Mouse (Mus musculus) neural tube, embryonic 12.5 days (tissue): ENCODE measurements at regions not wholly inside any gene's neighbourhood (a gene's known extent, or its start where the extent isn't known, plus 50 kb on each side); places are given as distances from the start of the nearest gene placed in this dataset.
A peak's percentile ranks its signal among the peaks of the same experiment; 100 is the strongest.

Experiments
- ATAC-seq: fragments of 200-750 bp; cut with Nextera tagmentation; 2 replicates; pipeline ENCODE4 v1.8.0; 2017; ENCODE audit warnings: low read depth, mild to moderate bottlenecking, moderate TSS enrichment, moderate library complexity; ENCODE audit not compliant: low FRiP score
- H3K27ac ChIP-seq: fragments of 300-500 bp; sonication (generic); 2 replicates; pipeline ENCODE4 v1.5.1; 2016
- H3K27me3 ChIP-seq: fragments of 300-500 bp; sonication (generic); replicated peaks from 2 replicates; pipeline ENCODE4 v1.6.1; 2016; ENCODE audit warnings: mild to moderate bottlenecking
- H3K36me3 ChIP-seq: fragments of 300-500 bp; sonication (generic); 2 replicates; pipeline ENCODE4 v1.6.1; 2016; ENCODE audit warnings: mild to moderate bottlenecking
- H3K4me1 ChIP-seq: fragments of 300-500 bp; sonication (generic); 2 replicates; pipeline ENCODE4 v1.6.1; 2016
- H3K4me2 ChIP-seq: fragments of 300-500 bp; sonication (generic); replicated peaks from 2 replicates; pipeline ENCODE4 v1.6.1; 2016; ENCODE audit warnings: mild to moderate bottlenecking
- H3K4me3 ChIP-seq: fragments of 300-500 bp; sonication (generic); 2 replicates; pipeline ENCODE4 v1.5.1; 2016
- H3K9ac ChIP-seq: fragments of 300-500 bp; sonication (generic); 2 replicates; pipeline ENCODE4 v1.6.1; 2016; ENCODE audit warnings: mild to moderate bottlenecking
- H3K9me3 ChIP-seq: fragments of 300-500 bp; sonication (generic); 2 replicates; pipeline ENCODE4 v1.6.1; 2016; ENCODE audit warnings: mild to moderate bottlenecking
- WGBS: fragments of 180-500 bp; shearing (Covaris S2); methylation state at CpG from one replicate; pipeline ENCODE4 v1.1.7; 2016; 5-methylcytosine and 5-hydroxymethylcytosine counted together

GRCm38 (mm10) chr13:51227836-51228235 is 57.0 kb downstream of the Nxnl2 start:
- 0 out of 2 replicates have a peak, but pooled peaks cover 3% of the 10 kb centered on the region for H3K9me3 ChIP-seq
- no peaks in the 10 kb centered on the region for H3K27me3 ChIP-seq
- H3K4me3 ChIP-seq = no peak overlapping the region
- no peak overlapping the region for H3K4me2 ChIP-seq
- H3K9ac ChIP-seq = no peak overlapping the region
- no peaks in the 10 kb centered on the region for H3K36me3 ChIP-seq
- 85% methylated on average over 9 of the region's 9 CpGs for WGBS
- ATAC-seq = no peak
- no peak overlapping the region for H3K27ac ChIP-seq
- H3K4me1 ChIP-seq = 0 out of 2 replicates have a peak, but pooled peaks cover 12% of the 10 kb centered on the region

GRCm38 (mm10) chr13:51228862-51229770 is 58.3 kb downstream of the Nxnl2 start:
- H3K4me3 ChIP-seq = no peak overlapping the region
- H3K36me3 ChIP-seq = no peaks in the 10 kb centered on the region
- no peaks in the 10 kb centered on the region for H3K27me3 ChIP-seq
- ATAC-seq = no peak
- H3K9ac ChIP-seq = no peak overlapping the region
- H3K4me1 ChIP-seq = 0 out of 2 replicates have a peak, but pooled peaks cover 10% of the 10 kb centered on the region
- H3K27ac ChIP-seq = no peak overlapping the region
- 0 out of 2 replicates have a peak overlapping the region, but pooled peaks have one; percentile 2 for H3K4me2 ChIP-seq
- WGBS = 43% methylated on average over 30 of the region's 30 CpGs
- H3K9me3 ChIP-seq = 0 out of 2 replicates have a peak, but pooled peaks cover 3% of the 10 kb centered on the region

- Histone ChIP-seq H3K9me3 (0 out of 2 replicates have a peak, but pooled peaks cover 3% of the 10 kb centered on the region), H3K4me3 (no peak overlapping the region), H3K27ac (no peak overlapping the region), H3K4me1 (0 out of 2 replicates have a peak, but pooled peaks cover 10% of the 10 kb centered on the region), H3K36me3 (no peaks in the 10 kb centered on the region), H3K9ac (no peak overlapping the region), H3K4me2 (no peak overlapping the region), H3K27me3 (no peaks in the 10 kb centered on the region)
- ATAC-seq = no peak
- 91% methylated on average over 4 of the region's 4 CpGs for WGBS
These were observed 59.0 kb downstream of the Nxnl2 start for GRCm38 (mm10) chr13:51229862-51230261.

DNA sequence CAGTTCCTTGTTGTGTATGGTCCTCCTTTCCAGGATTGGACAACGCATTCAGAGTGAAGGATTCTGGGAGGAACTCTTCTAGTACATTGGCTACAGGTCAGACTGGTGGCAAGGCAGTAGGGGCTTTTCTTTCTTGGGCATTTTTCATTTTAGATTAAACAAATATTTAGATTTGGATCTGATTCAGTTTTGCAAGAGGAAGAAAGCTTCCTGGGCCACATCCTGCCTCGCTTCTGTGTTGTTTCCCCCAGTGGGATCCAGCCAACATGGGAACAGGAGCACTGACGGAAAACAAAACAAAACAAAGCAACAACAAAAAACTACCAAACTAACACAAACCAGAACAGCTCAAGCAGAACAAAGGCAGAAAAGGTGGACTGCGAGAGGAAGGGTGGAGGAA is 60.8 kb downstream of the Nxnl2 start:
- no peak overlapping the region for H3K9ac ChIP-seq
- WGBS = 85% methylated on average over 4 of the region's 4 CpGs
- H3K4me1 ChIP-seq = 0 out of 2 replicates have a peak, but pooled peaks cover 10% of the 10 kb centered on the region
- no peak overlapping the region for H3K4me3 ChIP-seq
- H3K4me2 ChIP-seq = no peak overlapping the region
- no peak for ATAC-seq
- no peaks in the 10 kb centered on the region for H3K36me3 ChIP-seq
- H3K27me3 ChIP-seq = no peaks in the 10 kb centered on the region
- no peaks in the 10 kb centered on the region for H3K9me3 ChIP-seq
- no peak overlapping the region for H3K27ac ChIP-seq

DNA sequence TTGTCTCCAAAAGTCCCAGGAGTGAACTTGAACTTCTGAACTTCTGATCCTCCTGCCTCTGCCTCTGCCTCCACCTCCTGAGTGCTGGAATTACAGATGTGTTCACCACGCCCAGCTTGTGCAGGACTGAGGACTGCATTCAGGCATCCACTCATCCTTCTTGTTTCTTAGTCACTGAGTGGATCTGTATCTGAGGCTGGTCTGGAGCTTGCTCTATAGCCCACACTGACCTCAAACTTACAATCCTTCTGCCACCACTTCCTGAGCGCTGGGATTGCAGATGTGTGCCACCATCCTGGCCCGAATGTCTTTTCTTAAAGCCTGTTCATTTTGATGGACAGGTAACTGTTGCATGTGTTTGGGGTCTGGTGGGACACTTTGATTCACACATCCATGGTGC is 76.6 kb downstream of the Nxnl2 start:
- Histone ChIP-seq H3K9me3 (no peaks in the 10 kb centered on the region), H3K4me2 (no peak overlapping the region), H3K27ac (no peak overlapping the region), H3K36me3 (no peaks in the 10 kb centered on the region), H3K4me1 (no peaks in the 10 kb centered on the region), H3K9ac (no peak overlapping the region), H3K27me3 (no peaks in the 10 kb centered on the region), H3K4me3 (no peak overlapping the region)
- 93% methylated on average over 3 of the region's 3 CpGs for WGBS
- ATAC-seq = no peak

- 93% methylated on average over 1 of the region's 1 CpGs for WGBS
- Histone ChIP-seq H3K4me2 (no peak overlapping the region), H3K4me1 (peaks cover 3% of the 10 kb centered on the region; the same call in 1 of the 2 replicates), H3K27me3 (no peaks in the 10 kb centered on the region), H3K36me3 (no peaks in the 10 kb centered on the region), H3K9me3 (0 out of 2 replicates have a peak, but pooled peaks cover 2% of the 10 kb centered on the region), H3K4me3 (no peak overlapping the region), H3K27ac (no peak overlapping the region), H3K9ac (no peak overlapping the region)
- ATAC-seq = no peak
These were observed 82.5 kb downstream of the Nxnl2 start for GRCm38 (mm10) chr13:51253371-51253770.

- peaks cover 9% of the 10 kb centered on the region; the same call in 1 of the 2 replicates for H3K4me1 ChIP-seq
- H3K4me3 ChIP-seq = no peak overlapping the region
- no peaks in the 10 kb centered on the region for H3K27me3 ChIP-seq
- 92% methylated on average over 5 of the region's 5 CpGs for WGBS
- no peak overlapping the region for H3K27ac ChIP-seq
- H3K4me2 ChIP-seq = no peak overlapping the region
- no peak for ATAC-seq
- no peak overlapping the region for H3K9ac ChIP-seq
- H3K36me3 ChIP-seq = no peaks in the 10 kb centered on the region
- H3K9me3 ChIP-seq = 0 out of 2 replicates have a peak, but pooled peaks cover 2% of the 10 kb centered on the region
These were observed 84.9 kb downstream of the Nxnl2 start for GRCm38 (mm10) chr13:51255688-51256087.

DNA sequence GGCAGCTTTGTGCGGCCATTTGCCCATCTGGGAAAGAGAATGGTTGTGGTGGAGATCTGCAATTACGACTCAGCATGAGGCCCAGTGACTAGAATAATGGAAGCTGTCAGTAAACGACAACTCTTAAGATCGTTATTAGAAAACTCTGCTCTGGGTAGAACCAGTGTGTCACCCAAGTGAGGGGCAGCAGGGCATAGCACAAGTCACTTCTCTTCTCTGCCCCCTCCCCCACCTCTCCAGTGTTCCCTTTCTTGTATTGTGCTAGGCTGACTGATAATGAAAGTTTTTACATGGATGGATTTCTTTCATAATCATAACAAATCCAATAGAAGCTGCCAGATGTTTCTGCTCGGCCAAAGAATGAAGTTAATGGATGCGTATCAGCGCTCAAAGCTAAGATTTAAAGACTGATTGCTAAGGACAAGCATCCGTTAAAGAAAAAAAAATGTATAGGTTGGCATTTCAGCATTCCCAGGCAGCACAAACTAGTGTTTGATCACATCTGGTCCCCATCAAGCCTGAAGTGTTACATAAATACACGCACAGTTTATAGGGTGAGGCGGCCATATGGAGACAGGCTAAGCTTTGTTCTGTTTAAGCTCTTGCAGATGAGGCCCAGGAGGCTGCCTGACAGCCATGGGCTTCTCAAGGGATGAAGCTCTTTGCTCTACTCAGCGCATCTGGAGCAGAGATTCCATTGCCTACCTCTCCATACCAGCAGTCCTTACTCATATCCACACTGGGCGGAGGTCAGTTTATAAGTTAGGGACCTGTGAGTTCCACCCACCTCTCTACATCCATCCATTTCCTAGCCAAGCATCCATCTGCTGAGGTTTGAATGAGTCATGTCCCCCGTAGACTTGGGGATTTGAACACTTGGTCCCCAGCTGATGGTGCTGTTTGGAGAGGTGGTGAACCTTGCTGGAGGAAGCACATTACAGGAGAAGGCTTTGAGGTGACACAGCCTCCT is 88.2 kb downstream of the Nxnl2 start:
- Histone ChIP-seq H3K9me3 (0 out of 2 replicates have a peak, but pooled peaks cover 2% of the 10 kb centered on the region), H3K4me2 (no peak overlapping the region), H3K4me1 (peaks cover 9% of the 10 kb centered on the region; the same call in 1 of the 2 replicates), H3K36me3 (no peaks in the 10 kb centered on the region), H3K4me3 (no peak overlapping the region), H3K27ac (no peak overlapping the region), H3K9ac (no peak overlapping the region), H3K27me3 (no peaks in the 10 kb centered on the region)
- 50% methylated on average over 13 of the region's 13 CpGs for WGBS
- no peak for ATAC-seq

DNA sequence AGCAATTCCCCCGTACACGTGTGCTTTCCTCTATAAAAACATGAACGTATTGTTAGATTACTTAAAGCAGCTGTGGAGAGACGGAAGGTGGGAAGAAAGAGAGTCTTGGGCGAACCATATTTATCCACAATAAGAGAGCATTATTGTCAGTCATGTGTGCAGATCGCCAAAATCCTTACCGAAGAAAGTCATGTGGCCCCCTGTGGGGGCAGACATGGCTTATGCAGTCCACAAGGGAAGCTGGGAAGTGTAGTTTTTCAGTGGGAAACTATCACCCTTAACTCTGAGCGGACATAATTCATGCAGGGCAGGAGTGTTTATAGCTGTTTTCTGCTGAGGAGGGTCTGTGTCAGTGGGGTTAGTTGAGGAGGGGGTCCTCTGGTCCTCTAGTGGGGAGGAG is 90.8 kb downstream of the Nxnl2 start:
- Histone ChIP-seq H3K9ac (no peak overlapping the region), H3K36me3 (no peaks in the 10 kb centered on the region), H3K4me2 (no peak overlapping the region), H3K27ac (no peak overlapping the region), H3K4me1 (peaks cover 9% of the 10 kb centered on the region; the same call in 1 of the 2 replicates), H3K4me3 (no peak overlapping the region), H3K27me3 (no peaks in the 10 kb centered on the region), H3K9me3 (0 out of 2 replicates have a peak, but pooled peaks cover under 1% of the 10 kb centered on the region)
- 64% methylated on average over 8 of the region's 8 CpGs for WGBS
- no peak for ATAC-seq

GRCm38 (mm10) chr13:51272786-51273185 is 102.0 kb downstream of the Nxnl2 start:
- WGBS = 80% methylated on average over 4 of the region's 4 CpGs
- H3K9ac ChIP-seq = no peak overlapping the region
- 0 out of 2 replicates have a peak, but pooled peaks cover 5% of the 10 kb centered on the region for H3K9me3 ChIP-seq
- no peak overlapping the region for H3K4me3 ChIP-seq
- no peak overlapping the region for H3K4me2 ChIP-seq
- no peaks in the 10 kb centered on the region for H3K27me3 ChIP-seq
- H3K27ac ChIP-seq = no peak overlapping the region
- no peaks in the 10 kb centered on the region for H3K4me1 ChIP-seq
- ATAC-seq = no peak
- no peaks in the 10 kb centered on the region for H3K36me3 ChIP-seq

- H3K4me2 ChIP-seq = no peak overlapping the region
- H3K9me3 ChIP-seq = 0 out of 2 replicates have a peak, but pooled peaks cover 5% of the 10 kb centered on the region
- WGBS = 71% methylated on average over 5 of the region's 5 CpGs
- no peaks in the 10 kb centered on the region for H3K27me3 ChIP-seq
- H3K9ac ChIP-seq = no peak overlapping the region
- no peaks in the 10 kb centered on the region for H3K36me3 ChIP-seq
- no peak overlapping the region for H3K4me3 ChIP-seq
- ATAC-seq = no peak
- peaks cover under 1% of the 10 kb centered on the region; the same call in 1 of the 2 replicates for H3K4me1 ChIP-seq
- no peak overlapping the region for H3K27ac ChIP-seq
These were observed 103.8 kb downstream of the Nxnl2 start for GRCm38 (mm10) chr13:51274639-51275038.
